Mouse (Mus musculus) liver, embryonic 14.5 days (tissue): Measurements from ENCODE around the gene Bpifb1.
A peak's percentile ranks its signal among the peaks of the same experiment; 100 is the strongest.

Experiments used
- CTCF ChIP-seq: IDR thresholded peaks from 2 replicates; pipeline ENCODE4 v1.5.1; 2016; ENCODE audit warnings: antibody characterized with exemption, low read depth, control low read depth
- EP300 ChIP-seq: IDR thresholded peaks from 2 replicates; pipeline ENCODE4 v1.6.1; 2016; ENCODE audit warnings: antibody characterized with exemption, low read depth

DNA sequence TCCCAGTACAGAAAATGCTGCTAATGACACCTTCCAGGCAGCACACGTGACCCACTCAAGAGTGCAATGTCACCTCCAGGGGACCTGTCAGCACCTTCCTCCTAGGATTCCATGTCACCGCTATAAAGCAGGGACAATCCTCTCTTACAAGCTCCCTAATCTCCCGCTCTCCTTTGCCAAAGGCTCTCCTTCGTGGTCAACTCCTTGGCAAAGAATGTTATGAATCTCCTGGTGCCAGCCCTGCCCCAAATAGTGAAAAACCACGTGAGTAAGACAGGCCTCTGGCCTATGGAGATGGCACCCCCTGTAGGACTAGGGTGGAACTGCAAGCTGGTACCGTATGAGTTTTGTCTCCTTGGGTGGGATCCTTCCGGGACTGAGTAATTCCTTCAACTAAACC is 16.3 kb downstream of the Bpifb1 start:
- TF ChIP-seq EP300 = no peak
- peak; percentile 83 for TF ChIP-seq CTCF
